Mouse (Mus musculus): ENCODE data around the gene Stxbp6. TPM values are rescaled to one million over a fixed set of nuclear protein-coding genes. Genes with fewer than 3 reads are reported as not detected.

Gene Stxbp6
- polyA plus RNA-seq, 1 experiment = 0.08 TPM

DNA sequence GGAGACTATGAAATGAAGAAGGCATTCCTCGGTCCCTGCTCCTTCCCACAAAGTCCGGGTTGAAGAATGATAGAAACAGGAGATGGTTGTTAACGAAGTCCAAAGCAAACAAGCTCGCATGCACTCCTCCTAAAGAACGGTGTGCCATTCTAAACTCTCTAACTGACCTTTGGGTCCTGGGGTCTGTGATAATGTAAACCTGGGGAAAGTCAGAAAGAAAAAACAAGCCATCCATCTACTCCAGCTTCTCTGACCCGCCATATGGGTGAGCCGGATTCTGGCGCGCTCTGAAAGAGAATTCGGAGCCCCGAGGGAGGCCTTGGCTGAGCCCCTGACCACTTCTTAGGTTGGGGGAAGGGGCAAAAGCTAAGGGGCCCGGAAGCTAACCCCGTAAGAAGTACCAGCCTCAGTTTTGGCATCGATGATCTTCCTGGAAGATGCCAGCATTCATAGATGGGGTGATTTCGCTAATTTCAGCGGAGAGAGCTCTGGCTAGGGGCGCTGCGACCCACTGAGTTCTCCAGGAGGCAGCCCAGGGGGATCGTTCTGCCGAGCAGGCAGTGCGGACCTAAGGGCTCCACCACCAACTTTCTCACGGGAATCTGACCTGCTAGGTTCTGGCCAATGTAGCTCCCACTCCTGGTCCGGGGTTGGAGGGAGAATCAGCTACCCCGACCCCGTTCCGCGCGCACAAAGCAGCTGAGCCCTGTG, 1.0 kb downstream of the Stxbp6 start:
- Histone ChIP-seq H3K79me2 (ENCODE audit: control insufficient read depth, insufficient read depth) (no peaks in the 10 kb centered on the region), H3K27me3 (ENCODE audit: control insufficient read depth, insufficient read depth, insufficient read length) (no peaks in the 10 kb centered on the region), H3K4me3 (ENCODE audit: insufficient read depth, poor library complexity, severe bottlenecking) (no peak overlapping the region), H3ac (ENCODE audit: control insufficient read depth, insufficient read length, low read depth) (no peak overlapping the region), H3K79me3 (ENCODE audit: low read depth) (no peaks in the 10 kb centered on the region), H3K36me3 (ENCODE audit: control insufficient read depth, insufficient read depth) (no peaks in the 10 kb centered on the region)
- TF ChIP-seq CTCF (IDR thresholded peaks at IDR 0.05; ENCODE audit: control insufficient read depth, insufficient read depth, insufficient read length) (no peak), FOSL1 (IDR thresholded peaks at IDR 0.05; ENCODE audit: insufficient read depth, low read length, poor library complexity, severe bottlenecking) (no peak), USF1 (IDR thresholded peaks at IDR 0.05; ENCODE audit: low read depth) (no peak), MYOG (IDR thresholded peaks at IDR 0.05; ENCODE audit: control insufficient read depth, extremely low read depth, insufficient read length) (no peak), MAX (IDR thresholded peaks at IDR 0.05) (no peak), CEBPB (IDR thresholded peaks at IDR 0.05; ENCODE audit: low read depth) (no peak), MYOD1 (IDR thresholded peaks at IDR 0.05; ENCODE audit: control insufficient read depth, insufficient read length, low read depth) (no peak)

DNA sequence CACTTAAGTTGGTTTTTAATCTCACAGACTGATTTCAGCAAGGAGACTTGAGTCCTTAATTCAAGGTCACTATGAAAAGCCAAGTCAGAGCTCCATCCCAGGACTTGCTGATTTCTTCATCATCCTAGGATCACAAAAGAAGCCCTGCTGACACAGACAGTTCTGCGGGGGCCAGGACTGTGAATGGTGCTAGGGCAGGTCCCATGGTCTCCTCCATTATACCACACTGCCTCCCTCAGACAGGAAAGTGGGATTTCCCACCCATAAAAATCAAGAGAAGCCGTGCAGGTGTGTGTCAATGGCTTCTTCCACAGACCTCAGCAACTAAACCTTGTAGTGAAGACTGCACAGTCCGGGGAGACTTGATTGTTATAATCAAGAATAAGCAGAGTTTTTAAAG, 2.3 kb downstream of the Stxbp6 start:
- Histone ChIP-seq H3K79me3 (ENCODE audit: low read depth) (no peaks in the 10 kb centered on the region), H3K79me2 (ENCODE audit: control insufficient read depth, insufficient read depth) (no peaks in the 10 kb centered on the region), H3ac (ENCODE audit: control insufficient read depth, insufficient read length, low read depth) (no peak overlapping the region), H3K4me3 (ENCODE audit: insufficient read depth, poor library complexity, severe bottlenecking) (no peak overlapping the region), H3K36me3 (ENCODE audit: control insufficient read depth, insufficient read depth) (no peaks in the 10 kb centered on the region), H3K27me3 (ENCODE audit: control insufficient read depth, insufficient read depth, insufficient read length) (no peaks in the 10 kb centered on the region)
- no peak for TF ChIP-seq CEBPB (IDR thresholded peaks at IDR 0.05; ENCODE audit: low read depth)
- no peak for TF ChIP-seq USF1 (IDR thresholded peaks at IDR 0.05; ENCODE audit: low read depth)
- TF ChIP-seq CTCF (IDR thresholded peaks at IDR 0.05; ENCODE audit: control insufficient read depth, insufficient read depth, insufficient read length) = no peak
- TF ChIP-seq FOSL1 (IDR thresholded peaks at IDR 0.05; ENCODE audit: insufficient read depth, low read length, poor library complexity, severe bottlenecking) = no peak
- TF ChIP-seq MYOG (IDR thresholded peaks at IDR 0.05; ENCODE audit: control insufficient read depth, extremely low read depth, insufficient read length) = no peak
- no peak for TF ChIP-seq MAX (IDR thresholded peaks at IDR 0.05)

DNA sequence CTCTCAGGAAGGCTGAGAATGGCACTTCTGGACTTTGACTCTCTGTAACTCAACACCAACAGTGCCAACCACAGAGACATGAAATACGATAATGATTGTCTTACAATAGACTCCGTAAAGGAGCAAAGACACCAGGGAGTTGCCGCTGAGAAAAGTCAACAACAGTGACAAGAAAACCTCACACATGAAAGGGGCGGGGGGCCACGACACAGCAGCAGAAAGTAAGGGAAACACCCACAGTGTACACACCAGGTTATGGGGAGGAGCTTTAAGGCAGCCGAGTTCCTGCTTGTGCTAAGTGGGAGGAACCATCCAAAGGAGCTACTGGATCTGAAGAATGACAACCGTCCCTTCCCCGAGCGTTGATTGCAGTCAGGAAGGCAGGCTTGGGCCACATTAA, 4.3 kb downstream of the Stxbp6 start:
- H3K27me3 ChIP-seq (ENCODE audit: control insufficient read depth, insufficient read depth, insufficient read length) = no peaks in the 10 kb centered on the region
- H3K79me3 ChIP-seq (ENCODE audit: low read depth) = no peaks in the 10 kb centered on the region
- H3K4me3 ChIP-seq (ENCODE audit: insufficient read depth, poor library complexity, severe bottlenecking) = no peak overlapping the region
- TF ChIP-seq MAX (IDR thresholded peaks at IDR 0.05) = no peak
- TF ChIP-seq MYOG (IDR thresholded peaks at IDR 0.05; ENCODE audit: control insufficient read depth, extremely low read depth, insufficient read length) = no peak
- no peak for TF ChIP-seq CTCF (IDR thresholded peaks at IDR 0.05; ENCODE audit: control insufficient read depth, insufficient read depth, insufficient read length)
- no peak for TF ChIP-seq USF1 (IDR thresholded peaks at IDR 0.05; ENCODE audit: low read depth)
- no peak for TF ChIP-seq MYOD1 (IDR thresholded peaks at IDR 0.05; ENCODE audit: control insufficient read depth, insufficient read length, low read depth)
- no peak for TF ChIP-seq FOSL1 (IDR thresholded peaks at IDR 0.05; ENCODE audit: insufficient read depth, low read length, poor library complexity, severe bottlenecking)
- TF ChIP-seq CEBPB (IDR thresholded peaks at IDR 0.05; ENCODE audit: low read depth) = no peak
- H3K36me3 ChIP-seq (ENCODE audit: control insufficient read depth, insufficient read depth) = no peaks in the 10 kb centered on the region
- no peaks in the 10 kb centered on the region for H3K79me2 ChIP-seq (ENCODE audit: control insufficient read depth, insufficient read depth)
- no peak overlapping the region for H3ac ChIP-seq (ENCODE audit: control insufficient read depth, insufficient read length, low read depth)

DNA sequence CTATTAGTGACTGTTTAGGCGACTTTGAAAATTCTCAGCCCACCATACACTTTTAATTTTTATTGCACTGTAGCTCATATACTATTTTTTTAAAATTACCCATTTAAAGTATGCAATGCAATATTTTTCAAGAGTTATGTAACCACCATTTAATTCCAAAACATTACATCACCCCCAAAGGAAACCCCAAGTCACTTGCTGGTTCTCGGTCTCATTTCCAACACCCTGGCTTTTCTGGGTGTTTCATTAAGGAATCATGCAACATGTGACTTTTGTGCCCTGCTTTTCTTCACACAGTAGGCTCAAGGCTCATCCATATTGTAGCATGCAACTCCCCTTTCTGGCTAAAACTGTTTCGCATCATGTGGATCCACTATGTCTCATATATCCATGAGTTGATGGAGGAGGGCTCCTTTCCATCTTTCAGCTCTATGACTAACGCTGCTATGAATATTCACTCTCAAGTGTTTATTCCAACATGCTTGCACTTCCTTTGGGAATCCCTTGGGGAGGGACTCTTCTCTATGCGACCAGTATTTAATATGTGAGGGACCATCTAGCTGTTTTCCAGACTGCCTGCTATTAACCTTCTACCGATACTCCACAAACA, 6.3 kb downstream of the Stxbp6 start:
- no peaks in the 10 kb centered on the region for H3K79me3 ChIP-seq (ENCODE audit: low read depth)
- no peak overlapping the region for H3K4me3 ChIP-seq (ENCODE audit: insufficient read depth, poor library complexity, severe bottlenecking)
- no peaks in the 10 kb centered on the region for H3K27me3 ChIP-seq (ENCODE audit: control insufficient read depth, insufficient read depth, insufficient read length)
- no peaks in the 10 kb centered on the region for H3K79me2 ChIP-seq (ENCODE audit: control insufficient read depth, insufficient read depth)
- no peaks in the 10 kb centered on the region for H3K36me3 ChIP-seq (ENCODE audit: control insufficient read depth, insufficient read depth)
- no peak overlapping the region for H3ac ChIP-seq (ENCODE audit: control insufficient read depth, insufficient read length, low read depth)
- TF ChIP-seq MAX (IDR thresholded peaks at IDR 0.05) (no peak), MYOG (IDR thresholded peaks at IDR 0.05; ENCODE audit: control insufficient read depth, extremely low read depth, insufficient read length) (no peak), FOSL1 (IDR thresholded peaks at IDR 0.05; ENCODE audit: insufficient read depth, low read length, poor library complexity, severe bottlenecking) (no peak), MYOD1 (IDR thresholded peaks at IDR 0.05; ENCODE audit: control insufficient read depth, insufficient read length, low read depth) (no peak), USF1 (IDR thresholded peaks at IDR 0.05; ENCODE audit: low read depth) (no peak), CEBPB (IDR thresholded peaks at IDR 0.05; ENCODE audit: low read depth) (no peak)

DNA sequence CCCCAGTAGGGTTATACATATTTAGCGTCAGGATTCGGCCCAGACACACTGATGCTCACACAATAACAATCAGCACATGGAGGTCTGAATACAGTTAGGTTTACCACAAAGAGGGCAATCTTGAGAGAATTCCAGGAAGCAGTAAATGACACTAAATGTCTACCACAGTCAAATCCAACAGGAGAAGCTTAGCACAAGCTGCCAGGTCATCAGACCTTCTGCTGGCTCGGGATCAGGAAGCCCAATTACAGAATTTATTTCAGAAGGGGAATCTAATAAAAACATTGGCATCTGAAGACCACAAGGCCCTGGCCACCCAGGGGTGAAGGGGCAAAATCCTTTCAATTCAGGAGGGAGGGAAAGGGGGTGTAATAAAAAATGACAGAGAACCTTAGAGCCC, 6.8 kb downstream of the Stxbp6 start:
- TF ChIP-seq MYOD1 (IDR thresholded peaks at IDR 0.05; ENCODE audit: control insufficient read depth, insufficient read length, low read depth) = no peak
- no peak for TF ChIP-seq MYOG (IDR thresholded peaks at IDR 0.05; ENCODE audit: control insufficient read depth, extremely low read depth, insufficient read length)
- TF ChIP-seq MAX (IDR thresholded peaks at IDR 0.05) = no peak
- TF ChIP-seq USF1 (IDR thresholded peaks at IDR 0.05; ENCODE audit: low read depth) = no peak
- TF ChIP-seq CTCF (IDR thresholded peaks at IDR 0.05; ENCODE audit: control insufficient read depth, insufficient read depth, insufficient read length) = no peak
- TF ChIP-seq CEBPB (IDR thresholded peaks at IDR 0.05; ENCODE audit: low read depth) = no peak
- TF ChIP-seq FOSL1 (IDR thresholded peaks at IDR 0.05; ENCODE audit: insufficient read depth, low read length, poor library complexity, severe bottlenecking) = no peak
- Histone ChIP-seq H3K27me3 (ENCODE audit: control insufficient read depth, insufficient read depth, insufficient read length) (no peaks in the 10 kb centered on the region), H3K4me3 (ENCODE audit: insufficient read depth, poor library complexity, severe bottlenecking) (no peak overlapping the region), H3ac (ENCODE audit: control insufficient read depth, insufficient read length, low read depth) (no peak overlapping the region), H3K36me3 (ENCODE audit: control insufficient read depth, insufficient read depth) (no peaks in the 10 kb centered on the region), H3K79me2 (ENCODE audit: control insufficient read depth, insufficient read depth) (no peaks in the 10 kb centered on the region), H3K79me3 (ENCODE audit: low read depth) (no peaks in the 10 kb centered on the region)
